Comparison of ENCODE assay signal across 8 mouse cellular contexts in the genomic region with DNA sequence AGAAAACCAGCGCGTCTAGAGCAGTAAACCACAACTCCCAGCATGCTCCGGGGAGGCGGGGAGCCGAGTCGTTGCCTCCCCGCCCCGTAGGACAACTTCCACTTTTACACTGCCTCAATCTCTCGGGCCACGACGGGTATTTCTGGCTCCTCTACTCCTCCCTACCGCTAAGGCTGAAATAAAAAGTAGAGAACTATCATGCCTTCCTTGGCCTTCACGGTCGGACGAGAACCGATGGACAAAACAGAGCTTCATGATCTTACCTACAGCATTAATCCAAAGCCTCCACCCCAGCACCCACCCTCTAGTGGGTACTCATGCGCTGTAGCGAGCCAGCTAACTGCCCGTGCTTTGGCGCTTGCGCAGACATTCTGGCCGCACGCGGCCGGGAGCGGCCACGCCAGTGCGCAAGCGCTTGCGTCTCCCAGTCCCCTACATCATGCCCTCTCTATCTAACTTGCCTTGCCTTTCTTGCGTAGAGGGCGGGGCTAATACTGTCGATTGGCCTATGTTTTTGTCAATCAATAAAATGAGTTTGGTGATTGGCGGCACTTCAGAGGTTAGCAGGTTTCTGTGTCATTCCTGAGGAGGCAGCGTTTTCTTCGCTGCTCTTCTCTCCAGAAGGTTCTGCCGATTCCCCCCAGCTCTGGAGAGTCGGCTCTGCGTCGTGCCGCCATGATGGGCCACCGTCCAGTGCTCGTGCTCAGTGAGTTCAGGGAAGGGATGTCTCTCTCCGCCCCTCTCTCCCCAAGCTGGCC. TPM values are rescaled to one million over a fixed set of nuclear protein-coding genes. Genes with fewer than 3 reads are reported as not detected.
DNase-seq lines count a peak whose midpoint lies in the region; ATAC-seq lines count a peak whose summit lies in the region.

A gene (minus strand): TSS at position 439 of the 758 bp plus-strand sequence.
A gene (plus strand): TSS at position 556 of the 758 bp plus-strand sequence.

- peaks cover 7% of the 10 kb centered on the region; the same call in 1 of the 2 replicates for H3K4me1 ChIP-seq in brown adipose tissue, adult 24 weeks (ENCODE audit: control insufficient read depth, insufficient read depth, insufficient read length, low read length)
- peaks cover 27% of the 10 kb centered on the region for H3K4me1 ChIP-seq in heart, embryonic 13.5 days
- peaks cover 27% of the 10 kb centered on the region for H3K4me1 ChIP-seq in liver, embryonic 12.5 days
- peaks cover 9% of the 10 kb centered on the region for H3K4me1 ChIP-seq in stomach, embryonic 15.5 days

- H3K27ac ChIP-seq in brown adipose tissue, adult 24 weeks (replicated peaks; ENCODE audit: low read depth, low read length), result peak within 1 kb of the TSS; percentile 96
- H3K27ac ChIP-seq in heart, embryonic 13.5 days (replicated peaks), result peak within 1 kb of the TSS; percentile 95
- H3K27ac ChIP-seq in liver, embryonic 12.5 days, result peak within 1 kb of the TSS; percentile 94
- H3K27ac ChIP-seq in stomach, embryonic 15.5 days, result peak within 1 kb of the TSS; percentile 96

- peak within 1 kb of the TSS; percentile 81 for H3K4me3 ChIP-seq in brown adipose tissue, adult 24 weeks (ENCODE audit: insufficient read depth, low read depth, low read length)
- H3K4me3 ChIP-seq in heart, embryonic 13.5 days, result peak within 1 kb of the TSS; percentile 67
- H3K4me3 ChIP-seq in liver, embryonic 12.5 days, result peak within 1 kb of the TSS; percentile 72
- H3K4me3 ChIP-seq in stomach, embryonic 15.5 days (replicated peaks), result peak within 1 kb of the TSS; percentile 83

- H3K4me2 ChIP-seq in heart, embryonic 13.5 days, result peak within 1 kb of the TSS; percentile 86
- peak within 1 kb of the TSS; percentile 79 for H3K4me2 ChIP-seq in liver, embryonic 12.5 days
- peak within 1 kb of the TSS; percentile 64 for H3K4me2 ChIP-seq in stomach, embryonic 15.5 days

- no peaks in the 10 kb centered on the region for H3K9me3 ChIP-seq in heart, embryonic 13.5 days
- H3K9me3 ChIP-seq in liver, embryonic 12.5 days (replicated peaks), result no peaks in the 10 kb centered on the region
- no peaks in the 10 kb centered on the region for H3K9me3 ChIP-seq in stomach, embryonic 15.5 days

- peak within 1 kb of the TSS; percentile 88 for H3K9ac ChIP-seq in heart, embryonic 13.5 days
- H3K9ac ChIP-seq in liver, embryonic 12.5 days, result peak within 1 kb of the TSS; percentile 80
- peak within 1 kb of the TSS; percentile 88 for H3K9ac ChIP-seq in stomach, embryonic 15.5 days

- peaks cover 30% of the 10 kb centered on the region for H3K36me3 ChIP-seq in heart, embryonic 13.5 days
- peaks cover 35% of the 10 kb centered on the region for H3K36me3 ChIP-seq in liver, embryonic 12.5 days
- peaks cover 19% of the 10 kb centered on the region for H3K36me3 ChIP-seq in stomach, embryonic 15.5 days

- no peaks in the 10 kb centered on the region for H3K27me3 ChIP-seq in heart, embryonic 13.5 days (replicated peaks)
- H3K27me3 ChIP-seq in liver, embryonic 12.5 days (replicated peaks), result no peaks in the 10 kb centered on the region
- no peaks in the 10 kb centered on the region for H3K27me3 ChIP-seq in stomach, embryonic 15.5 days (replicated peaks)

- peak; percentile 99 for DNase-seq in CD4-positive, CD25-positive, alpha-beta regulatory T cell, adult 2 months (ENCODE audit: low read depth, low spot score)
- DNase-seq in fat pad, adult 2 months (ENCODE audit: extremely low read depth, low read depth, low spot score), result peak; percentile 97
- DNase-seq in kidney, postnatal 10 days, result peak; percentile 97
- peak; percentile 96 to 97 for DNase-seq in natural killer cell, adult 2 months (ENCODE audit: low spot score in 2 of 2)

- WGBS in heart, embryonic 13.5 days, result under 1% methylated on average over 44 of the region's 44 CpGs
- WGBS in liver, embryonic 12.5 days (ENCODE audit: insufficient replicate concordance), result under 1% methylated on average over 44 of the region's 44 CpGs
- under 1% methylated on average over 44 of the region's 44 CpGs for WGBS in stomach, embryonic 15.5 days

- ATAC-seq in heart, embryonic 13.5 days (ENCODE audit: extremely low read depth, insufficient number of reproducible peaks, low FRiP score, low TSS enrichment), result peak; percentile 97
- peak; percentile 97 for ATAC-seq in liver, embryonic 12.5 days
- peak; percentile 99 for ATAC-seq in stomach, embryonic 15.5 days (ENCODE audit: insufficient read depth, low FRiP score, low read depth)

RNA-seq across cellular contexts. Expression of the first gene that starts in this region (rescaled TPM):
- polyA plus RNA-seq in brown adipose tissue, adult 24 weeks (2012; ENCODE audit: insufficient read depth, insufficient read length, missing spikeins), result 12.9 and 20.4 TPM in 2 replicates
- polyA plus RNA-seq in heart, embryonic 13.5 days (2015; fragmentation: Nextera tagmentation; extraction: Ambion mirVana), result 13.7 and 14.9 TPM in 2 replicates
- polyA plus RNA-seq in liver, embryonic 12.5 days (2016; fragmentation: Nextera tagmentation; extraction: Ambion mirVana), result 9.8 and 10.4 TPM in 2 replicates
- 13.4 and 14.0 TPM in 2 replicates for polyA plus RNA-seq in stomach, embryonic 15.5 days (2015; fragmentation: Nextera tagmentation; extraction: Ambion mirVana)

RNA-seq across cellular contexts. Expression of the second gene that starts in this region (rescaled TPM):
- polyA plus RNA-seq in brown adipose tissue, adult 24 weeks (2012; ENCODE audit: insufficient read depth, insufficient read length, missing spikeins), result 120 and 173 TPM in 2 replicates
- 400 and 448 TPM in 2 replicates for polyA plus RNA-seq in heart, embryonic 13.5 days (2015; fragmentation: Nextera tagmentation; extraction: Ambion mirVana)
- 448 and 488 TPM in 2 replicates for polyA plus RNA-seq in liver, embryonic 12.5 days (2016; fragmentation: Nextera tagmentation; extraction: Ambion mirVana)
- polyA plus RNA-seq in stomach, embryonic 15.5 days (2015; fragmentation: Nextera tagmentation; extraction: Ambion mirVana), result 451 and 489 TPM in 2 replicates

Comparison
In these comparisons a context has a peak if more than half of its experiments do, and no peak if none do; other contexts are left out.
1. Peak in every context shown above with its lines: DNase-seq, ATAC-seq, H3K4me3 ChIP-seq and H3K27ac ChIP-seq.